Mouse (Mus musculus): ENCODE data around the gene Nmur2. TPM values are rescaled to one million over a fixed set of nuclear protein-coding genes. Genes with fewer than 3 reads are reported as not detected.

Gene Nmur2
- not detected in 2 replicates for polyA plus RNA-seq (2015; fragmentation: Nextera tagmentation; extraction: Ambion mirVana)

DNA sequence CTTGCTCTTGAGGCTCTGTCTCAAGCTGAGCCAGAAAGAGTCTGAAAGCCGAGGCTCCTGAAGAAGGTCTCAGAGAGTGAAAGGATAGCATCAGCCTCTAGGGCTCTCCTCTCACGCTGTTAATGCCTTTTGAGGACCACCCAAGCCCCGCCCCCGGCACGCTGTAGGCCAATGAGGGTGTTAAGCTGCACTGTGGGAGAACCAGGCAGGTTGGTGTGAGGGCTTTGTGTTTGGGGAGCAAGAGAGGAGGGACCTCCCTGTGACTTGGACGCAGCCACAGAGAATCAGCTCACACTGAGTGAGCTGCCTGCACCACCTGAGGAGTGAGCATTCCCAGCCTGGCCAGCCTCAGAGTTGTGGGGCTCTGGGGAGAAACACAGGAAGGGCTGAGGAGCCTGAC is at the start of gene Nmur2:
Nmur2 (minus strand) TSS at position 94 of the 400 bp plus-strand sequence.

